Mouse (Mus musculus): Measurements from ENCODE around the gene Hist1h1c. TPM values are rescaled to one million over a fixed set of nuclear protein-coding genes. Genes with fewer than 3 reads are reported as not detected.

The Hist1h1c gene
- polyA plus RNA-seq, 1 experiment from 2014 or later, result 19.7 TPM

- DNase-seq (ENCODE audit: low spot score) (peak; percentile 80), ATAC-seq (replicated peaks; ENCODE audit: insufficient number of reproducible peaks, low FRiP score, low TSS enrichment, low read depth) (peak; percentile 81)
Observed at GRCm38 (mm10) chr13:23772561-23773313, 34.1 kb downstream of the Hist1h1c start.

GRCm38 (mm10) chr13:23778339-23778738, 39.7 kb downstream of the Hist1h1c start:
- Histone ChIP-seq H3K9ac (replicated peaks; ENCODE audit: low read length) (no peak overlapping the region), H3K9me3 (replicated peaks; ENCODE audit: control insufficient read depth, low read length) (no peaks in the 10 kb centered on the region), H3K4me2 (ENCODE audit: low read depth, low read length) (no peak overlapping the region), H3K4me3 (ENCODE audit: low read depth, low read length) (no peak overlapping the region), H3K36me3 (replicated peaks; ENCODE audit: control insufficient read depth, insufficient read depth, low read depth, low read length) (no peaks in the 10 kb centered on the region), H3K27ac (replicated peaks; ENCODE audit: low read depth, low read length) (no peak overlapping the region), H3K4me1 (ENCODE audit: control insufficient read depth, insufficient read depth, low read length) (no peaks in the 10 kb centered on the region), H3K27me3 (ENCODE audit: control insufficient read depth, insufficient read depth, low read length) (no peaks in the 10 kb centered on the region)
- ATAC-seq (replicated peaks; ENCODE audit: insufficient number of reproducible peaks, low FRiP score, low TSS enrichment, low read depth) (no peak), DNase-seq (ENCODE audit: low spot score) (no peak)
- 93% methylated on average over 7 of the region's 7 CpGs for WGBS

More at GRCm38 (mm10) chr13:23772561-23773313, 34.1 kb downstream of the Hist1h1c start:
- H3K36me3 ChIP-seq (replicated peaks; ENCODE audit: control insufficient read depth, insufficient read depth, low read depth, low read length), result no peaks in the 10 kb centered on the region
- no peak overlapping the region for H3K4me3 ChIP-seq (ENCODE audit: low read depth, low read length)
- H3K9me3 ChIP-seq (replicated peaks; ENCODE audit: control insufficient read depth, low read length), result no peaks in the 10 kb centered on the region
- 19% methylated on average over 21 of the region's 21 CpGs for WGBS
- H3K9ac ChIP-seq (replicated peaks; ENCODE audit: low read length), result no peak overlapping the region
- H3K4me1 ChIP-seq (ENCODE audit: control insufficient read depth, insufficient read depth, low read length), result no peaks in the 10 kb centered on the region
- H3K27me3 ChIP-seq (ENCODE audit: control insufficient read depth, insufficient read depth, low read length), result no peaks in the 10 kb centered on the region
- H3K27ac ChIP-seq (replicated peaks; ENCODE audit: low read depth, low read length), result no peak overlapping the region
- H3K4me2 ChIP-seq (ENCODE audit: low read depth, low read length), result 0 out of 2 replicates have a peak overlapping the region, but pooled peaks have one; percentile 2

GRCm38 (mm10) chr13:23779025-23779424, 40.4 kb downstream of the Hist1h1c start:
- no peaks in the 10 kb centered on the region for H3K27me3 ChIP-seq (ENCODE audit: control insufficient read depth, insufficient read depth, low read length)
- no peak overlapping the region for H3K9ac ChIP-seq (replicated peaks; ENCODE audit: low read length)
- H3K4me3 ChIP-seq (ENCODE audit: low read depth, low read length), result no peak overlapping the region
- no peaks in the 10 kb centered on the region for H3K4me1 ChIP-seq (ENCODE audit: control insufficient read depth, insufficient read depth, low read length)
- no peak overlapping the region for H3K27ac ChIP-seq (replicated peaks; ENCODE audit: low read depth, low read length)
- no peak for ATAC-seq (replicated peaks; ENCODE audit: insufficient number of reproducible peaks, low FRiP score, low TSS enrichment, low read depth)
- WGBS, result 87% methylated on average over 4 of the region's 4 CpGs
- no peak overlapping the region for H3K4me2 ChIP-seq (ENCODE audit: low read depth, low read length)
- DNase-seq (ENCODE audit: low spot score), result no peak
- no peaks in the 10 kb centered on the region for H3K36me3 ChIP-seq (replicated peaks; ENCODE audit: control insufficient read depth, insufficient read depth, low read depth, low read length)
- no peaks in the 10 kb centered on the region for H3K9me3 ChIP-seq (replicated peaks; ENCODE audit: control insufficient read depth, low read length)

Small RNAs within 50 kb of the gene (microRNA-seq; reads per million reads assigned to microRNA genes)
- gene Gm44314 (ENCODE audit: borderline number of aligned reads) (not detected), gene Gm44484 (ENCODE audit: borderline number of aligned reads) (not detected)

Other genes with a start within 250 kb of the Hist1h1c start
- 1.1 and 1.4 TPM in 2 replicates for gene Btn2a2, start 250.0 kb upstream of the Hist1h1c start, polyA plus RNA-seq (2014; fragmentation: Nextera tagmentation; extraction: Ambion mirVana)
- 3.5 and 5.0 TPM in 2 replicates for gene Hist1h4h, start 207.8 kb upstream of the Hist1h1c start, polyA plus RNA-seq (2014; fragmentation: Nextera tagmentation; extraction: Ambion mirVana)
- gene Hist1h2af, start 204.9 kb upstream of the Hist1h1c start, polyA plus RNA-seq (2014; fragmentation: Nextera tagmentation; extraction: Ambion mirVana), result 7.8 and 7.9 TPM in 2 replicates
- 6.1 and 7.8 TPM in 2 replicates for gene Hist1h3g, start 203.4 kb upstream of the Hist1h1c start, polyA plus RNA-seq (2014; fragmentation: Nextera tagmentation; extraction: Ambion mirVana)
- gene Hist1h2bh, start 195.4 kb upstream of the Hist1h1c start, polyA plus RNA-seq (2014; fragmentation: Nextera tagmentation; extraction: Ambion mirVana), result 0.67 and 1.3 TPM in 2 replicates
- 1.2 and 1.5 TPM in 2 replicates for gene Hist1h3f, start 194.8 kb upstream of the Hist1h1c start, polyA plus RNA-seq (2014; fragmentation: Nextera tagmentation; extraction: Ambion mirVana)
- 1.3 TPM in 1 of 2 replicates, not detected in the other for gene Hist1h4f, start 187.2 kb upstream of the Hist1h1c start, polyA plus RNA-seq (2014; fragmentation: Nextera tagmentation; extraction: Ambion mirVana)
- 0.53 and 0.71 TPM in 2 replicates for gene Hist1h1d, start 185.5 kb upstream of the Hist1h1c start, polyA plus RNA-seq (2014; fragmentation: Nextera tagmentation; extraction: Ambion mirVana)
- 9.0 and 12.1 TPM in 2 replicates for gene Hist1h3e, start 176.4 kb upstream of the Hist1h1c start, polyA plus RNA-seq (2014; fragmentation: Nextera tagmentation; extraction: Ambion mirVana)
- gene Hist1h2ae, start 167.6 kb upstream of the Hist1h1c start, polyA plus RNA-seq (2014; fragmentation: Nextera tagmentation; extraction: Ambion mirVana), result 78.4 and 99.4 TPM in 2 replicates
- gene Hist1h2bg, start 167.4 kb upstream of the Hist1h1c start, polyA plus RNA-seq (2014; fragmentation: Nextera tagmentation; extraction: Ambion mirVana), result 8.4 and 8.6 TPM in 2 replicates
- 4.1 and 4.9 TPM in 2 replicates for gene Hist1h2bf, start 164.6 kb upstream of the Hist1h1c start, polyA plus RNA-seq (2014; fragmentation: Nextera tagmentation; extraction: Ambion mirVana)
- gene Hist1h2ad, start 164.4 kb upstream of the Hist1h1c start, polyA plus RNA-seq (2014; fragmentation: Nextera tagmentation; extraction: Ambion mirVana), result 2.1 and 3.8 TPM in 2 replicates
- gene Hist1h3d, start 163.0 kb upstream of the Hist1h1c start, polyA plus RNA-seq (2014; fragmentation: Nextera tagmentation; extraction: Ambion mirVana), result 10.2 and 11.3 TPM in 2 replicates
- gene Hist1h4d, start 157.2 kb upstream of the Hist1h1c start, polyA plus RNA-seq (2014; fragmentation: Nextera tagmentation; extraction: Ambion mirVana), result 115 and 122 TPM in 2 replicates
- gene Hist1h2be, start 117.7 kb upstream of the Hist1h1c start, polyA plus RNA-seq (2014; fragmentation: Nextera tagmentation; extraction: Ambion mirVana), result 2.1 and 3.1 TPM in 2 replicates
- gene Hist1h1e, start 116.2 kb upstream of the Hist1h1c start, polyA plus RNA-seq (2014; fragmentation: Nextera tagmentation; extraction: Ambion mirVana), result 23.0 and 24.4 TPM in 2 replicates
- 1.4 and 2.2 TPM in 2 replicates for gene Hist1h2ac, start 54.9 kb upstream of the Hist1h1c start, polyA plus RNA-seq (2014; fragmentation: Nextera tagmentation; extraction: Ambion mirVana)
- gene Hist1h2bc, start 54.6 kb upstream of the Hist1h1c start, polyA plus RNA-seq (2014; fragmentation: Nextera tagmentation; extraction: Ambion mirVana), result 25.1 and 27.3 TPM in 2 replicates
- not detected in 2 replicates for gene Hist1h1t, start 43.0 kb upstream of the Hist1h1c start, polyA plus RNA-seq (2014; fragmentation: Nextera tagmentation; extraction: Ambion mirVana)
- 6.1 TPM in 2 replicates for gene Hist1h4c, start 40.4 kb upstream of the Hist1h1c start, polyA plus RNA-seq (2014; fragmentation: Nextera tagmentation; extraction: Ambion mirVana)
- 4.3 and 4.6 TPM in 2 replicates for gene Hfe, start 28.0 kb upstream of the Hist1h1c start, polyA plus RNA-seq (2014; fragmentation: Nextera tagmentation; extraction: Ambion mirVana)
- gene Hist1h3c, start 6.8 kb downstream of the Hist1h1c start, polyA plus RNA-seq (2014; fragmentation: Nextera tagmentation; extraction: Ambion mirVana), result 15.5 and 18.1 TPM in 2 replicates
- gene Hist1h2bb, start 7.9 kb downstream of the Hist1h1c start, polyA plus RNA-seq (2014; fragmentation: Nextera tagmentation; extraction: Ambion mirVana), result 2.6 and 2.9 TPM in 2 replicates
- gene Hist1h2ab, start 12.3 kb downstream of the Hist1h1c start, polyA plus RNA-seq (2014; fragmentation: Nextera tagmentation; extraction: Ambion mirVana), result 48.1 and 54.7 TPM in 2 replicates
- 8.3 and 10.5 TPM in 2 replicates for gene Hist1h3b, start 13.5 kb downstream of the Hist1h1c start, polyA plus RNA-seq (2014; fragmentation: Nextera tagmentation; extraction: Ambion mirVana)
- 7.4 and 10.1 TPM in 2 replicates for gene Hist1h4b, start 18.2 kb downstream of the Hist1h1c start, polyA plus RNA-seq (2014; fragmentation: Nextera tagmentation; extraction: Ambion mirVana)
- gene Hist1h4a, start 22.4 kb downstream of the Hist1h1c start, polyA plus RNA-seq (2014; fragmentation: Nextera tagmentation; extraction: Ambion mirVana), result not detected in 2 replicates
- gene Hist1h3a, start 23.6 kb downstream of the Hist1h1c start, polyA plus RNA-seq (2014; fragmentation: Nextera tagmentation; extraction: Ambion mirVana), result 4.0 and 4.3 TPM in 2 replicates
- gene Hist1h1a, start 24.9 kb downstream of the Hist1h1c start, polyA plus RNA-seq (2014; fragmentation: Nextera tagmentation; extraction: Ambion mirVana), result 4.5 and 5.0 TPM in 2 replicates
- 0.18 TPM in 1 of 2 replicates, not detected in the other for gene Trim38, start 31.1 kb downstream of the Hist1h1c start, polyA plus RNA-seq (2014; fragmentation: Nextera tagmentation; extraction: Ambion mirVana)
- not detected in 2 replicates for gene Slc17a2, start 68.2 kb downstream of the Hist1h1c start, polyA plus RNA-seq (2014; fragmentation: Nextera tagmentation; extraction: Ambion mirVana)
- not detected in 2 replicates for gene Slc17a3, start 100.6 kb downstream of the Hist1h1c start, polyA plus RNA-seq (2014; fragmentation: Nextera tagmentation; extraction: Ambion mirVana)
- gene Slc17a1, start 128.9 kb downstream of the Hist1h1c start, polyA plus RNA-seq (2014; fragmentation: Nextera tagmentation; extraction: Ambion mirVana), result not detected in 2 replicates
- gene Slc17a4, start 176.2 kb downstream of the Hist1h1c start, polyA plus RNA-seq (2014; fragmentation: Nextera tagmentation; extraction: Ambion mirVana), result not detected in 2 replicates
- gene Hist1h2ba, start 195.3 kb downstream of the Hist1h1c start, polyA plus RNA-seq (2014; fragmentation: Nextera tagmentation; extraction: Ambion mirVana), result not detected in 2 replicates
- not detected in 2 replicates for gene Hist1h2aa, start 195.7 kb downstream of the Hist1h1c start, polyA plus RNA-seq (2014; fragmentation: Nextera tagmentation; extraction: Ambion mirVana)

Measured in embryonic facial prominence, embryonic 11.5 days (tissue).